Mouse (Mus musculus): ENCODE measurements around the gene Trmt11. TPM values are rescaled to one million over a fixed set of nuclear protein-coding genes. Genes with fewer than 3 reads are reported as not detected.
A peak's percentile ranks its signal among the peaks of the same experiment; 100 is the strongest.
"Not testable (repeated sequence)": the region's sequence is repeated elsewhere in the genome, so short reads cannot be mapped to it uniquely, and the experiment has no call there.

The Trmt11 gene
- total RNA-seq (2014; fragmentation: Nextera tagmentation): 34.8 and 46.2 TPM in 2 replicates
- total RNA-seq (2017): 37.8 and 45.0 TPM in 2 replicates

- ATAC-seq (replicated peaks; ENCODE audit: low FRiP score, low TSS enrichment, poor library complexity, severe bottlenecking): peak; percentile 96
Observed at GRCm38 (mm10) chr10:30600542-30600966, at the start of gene Trmt11. Trmt11 (minus strand) TSS chr10:30600749.

- ATAC-seq (replicated peaks; ENCODE audit: low FRiP score, low TSS enrichment, poor library complexity, severe bottlenecking): no peak
Observed at GRCm38 (mm10) chr10:30647681-30648080, 47.1 kb upstream of the Trmt11 start.

- ATAC-seq (replicated peaks; ENCODE audit: low FRiP score, low TSS enrichment, poor library complexity, severe bottlenecking): no peak
Observed at GRCm38 (mm10) chr10:30638216-30638615, 37.7 kb upstream of the Trmt11 start.

- ATAC-seq (replicated peaks; ENCODE audit: low FRiP score, low TSS enrichment, poor library complexity, severe bottlenecking): not testable (repeated sequence)
Observed at GRCm38 (mm10) chr10:30636474-30637154, 36.1 kb upstream of the Trmt11 start.

- ATAC-seq (replicated peaks; ENCODE audit: low FRiP score, low TSS enrichment, poor library complexity, severe bottlenecking): peak; percentile 93
Observed at GRCm38 (mm10) chr10:30632718-30633117, 32.2 kb upstream of the Trmt11 start.

- ATAC-seq (replicated peaks; ENCODE audit: low FRiP score, low TSS enrichment, poor library complexity, severe bottlenecking): no peak
Observed at GRCm38 (mm10) chr10:30629977-30630376, 29.4 kb upstream of the Trmt11 start.

- no peak for ATAC-seq (replicated peaks; ENCODE audit: low FRiP score, low TSS enrichment, poor library complexity, severe bottlenecking)
Observed at GRCm38 (mm10) chr10:30629513-30629912, 29.0 kb upstream of the Trmt11 start, which contains the start of gene Hint3. Hint3 (minus strand) TSS chr10:30629632.

GRCm38 (mm10) chr10:30628444-30628843, 27.9 kb upstream of the Trmt11 start:
- not testable (repeated sequence) for ATAC-seq (replicated peaks; ENCODE audit: low FRiP score, low TSS enrichment, poor library complexity, severe bottlenecking)

- no peak for ATAC-seq (replicated peaks; ENCODE audit: low FRiP score, low TSS enrichment, poor library complexity, severe bottlenecking)
Observed at GRCm38 (mm10) chr10:30627548-30627947, 27.0 kb upstream of the Trmt11 start.

- 0 out of 2 replicates have a peak, but pooled peaks have one; percentile 22 for ATAC-seq (replicated peaks; ENCODE audit: low FRiP score, low TSS enrichment, poor library complexity, severe bottlenecking)
Observed at GRCm38 (mm10) chr10:30624161-30625019, 23.8 kb upstream of the Trmt11 start.

GRCm38 (mm10) chr10:30622928-30623327, 22.4 kb upstream of the Trmt11 start:
- peak; percentile 59 for ATAC-seq (replicated peaks; ENCODE audit: low FRiP score, low TSS enrichment, poor library complexity, severe bottlenecking)

GRCm38 (mm10) chr10:30618918-30619210, 18.3 kb upstream of the Trmt11 start:
- ATAC-seq (replicated peaks; ENCODE audit: low FRiP score, low TSS enrichment, poor library complexity, severe bottlenecking): no peak

- peak; percentile 98 for ATAC-seq (replicated peaks; ENCODE audit: low FRiP score, low TSS enrichment, poor library complexity, severe bottlenecking)
Observed at GRCm38 (mm10) chr10:30618091-30618917, 17.8 kb upstream of the Trmt11 start.

GRCm38 (mm10) chr10:30613039-30613438, 12.5 kb upstream of the Trmt11 start:
- no peak for ATAC-seq (replicated peaks; ENCODE audit: low FRiP score, low TSS enrichment, poor library complexity, severe bottlenecking)

- ATAC-seq (replicated peaks; ENCODE audit: low FRiP score, low TSS enrichment, poor library complexity, severe bottlenecking): no peak; the same call in 1 of the 2 replicates
Observed at GRCm38 (mm10) chr10:30609614-30610013, 9.1 kb upstream of the Trmt11 start.

GRCm38 (mm10) chr10:30608109-30608508, 7.6 kb upstream of the Trmt11 start:
- no peak for ATAC-seq (replicated peaks; ENCODE audit: low FRiP score, low TSS enrichment, poor library complexity, severe bottlenecking)

- ATAC-seq (replicated peaks; ENCODE audit: low FRiP score, low TSS enrichment, poor library complexity, severe bottlenecking): peak; percentile 73
Observed at GRCm38 (mm10) chr10:30600094-30600534, 435 bp downstream of the Trmt11 start.

- ATAC-seq (replicated peaks; ENCODE audit: low FRiP score, low TSS enrichment, poor library complexity, severe bottlenecking): peak; percentile 55; the same call in 1 of the 2 replicates
Observed at GRCm38 (mm10) chr10:30587037-30587436, 13.5 kb downstream of the Trmt11 start.

- peak; percentile 65; the same call in 1 of the 2 replicates for ATAC-seq (replicated peaks; ENCODE audit: low FRiP score, low TSS enrichment, poor library complexity, severe bottlenecking)
Observed at GRCm38 (mm10) chr10:30585691-30586090, 14.9 kb downstream of the Trmt11 start.

Measured in megakaryocyte-erythroid progenitor cell, adult 5-6 weeks (primary cell).